Mouse (Mus musculus) E14TG2a.4 (cell line): ENCODE measurements around the gene Caprin1.

ENCODE experiments used
- CTCF ChIP-seq: conservative IDR thresholded peaks from 2 replicates; pipeline ENCODE4 v1.5.1; 2014; ENCODE audit warnings: low read length
- NANOG ChIP-seq: IDR thresholded peaks from 2 replicates; pipeline ENCODE4 v1.6.1; 2014; ENCODE audit warnings: borderline replicate concordance, low read length, mixed read lengths
- POU5F1 ChIP-seq: IDR thresholded peaks from 2 replicates; pipeline ENCODE4 v1.6.1; 2014; ENCODE audit warnings: low read length, borderline replicate concordance

DNA sequence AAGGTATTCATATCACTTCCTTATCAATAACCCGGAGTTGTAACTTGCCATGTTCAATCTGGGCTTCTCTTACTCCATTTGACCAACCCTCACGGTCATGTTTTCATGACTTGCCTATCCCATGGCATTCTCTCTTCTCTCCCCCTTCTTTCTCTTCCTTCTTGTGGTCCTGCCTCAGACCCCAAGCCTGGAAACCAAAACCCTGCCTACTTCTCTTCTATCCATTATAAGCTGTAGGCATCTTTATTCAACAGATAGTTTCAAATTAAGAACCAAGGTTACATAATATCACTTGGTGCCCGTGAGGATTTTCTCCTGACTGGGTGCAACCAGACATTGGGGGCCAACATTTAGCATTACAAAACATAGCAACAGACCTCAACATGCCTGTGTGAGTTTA is 18.5 kb upstream of the Caprin1 start:
- TF ChIP-seq CTCF (no peak), NANOG (no peak), POU5F1 (no peak)
